Mouse (Mus musculus) ES-Bruce4 (cell line): ENCODE data around the gene Pdcd6.

ENCODE experiments used
- CTCF ChIP-seq: IDR thresholded peaks from one replicate; pipeline ENCODE4 v1.8.1; 2011; ENCODE audit warnings: low read depth, low read length
- EP300 ChIP-seq: IDR thresholded peaks from 2 replicates; pipeline ENCODE4 v1.6.1; 2011; ENCODE audit warnings: low read depth, low read length; ENCODE audit not compliant: insufficient read depth

DNA sequence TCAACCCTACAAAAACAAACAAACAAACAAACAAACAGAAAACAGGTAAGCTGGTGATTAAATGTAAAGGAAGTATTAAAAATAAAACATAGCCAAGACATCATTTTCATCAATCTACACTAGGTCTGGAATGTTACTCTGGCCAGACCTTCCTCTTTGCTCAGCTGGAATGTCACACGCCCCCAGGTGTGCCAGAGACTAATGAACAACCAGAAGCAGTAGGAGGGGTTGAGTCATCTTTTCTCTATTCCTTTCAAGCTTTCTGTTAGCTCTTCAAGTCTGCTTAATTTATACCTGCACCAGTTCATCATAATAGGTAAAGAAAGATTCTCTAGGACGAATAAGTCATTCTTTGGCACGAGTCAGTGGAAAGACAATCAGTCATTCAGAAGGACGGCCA lies 994 bp downstream of the Pdcd6 start:
- TF ChIP-seq CTCF (no peak), EP300 (no peak)
